Mouse (Mus musculus): ENCODE results near the gene Kctd11.
"Not testable (repeated sequence)": the region's sequence is repeated elsewhere in the genome, so short reads cannot be mapped to it uniquely, and the experiment has no call there.

Gene Kctd11

GRCm38 (mm10) chr11:69880853-69881603, at the start of gene Kctd11:
Kctd11 (minus strand) TSS chr11:69881406.
- peak; percentile 65 for DNase-seq (ENCODE audit: low read depth, low spot score)

GRCm38 (mm10) chr11:69930176-69930575, 49.0 kb upstream of the Kctd11 start:
- not testable (repeated sequence) for DNase-seq (ENCODE audit: low read depth, low spot score)

- no peak for DNase-seq (ENCODE audit: low read depth, low spot score)
These were observed 48.5 kb upstream of the Kctd11 start for GRCm38 (mm10) chr11:69929712-69930111.

- DNase-seq (ENCODE audit: low read depth, low spot score) = no peak
These were observed 46.3 kb upstream of the Kctd11 start for GRCm38 (mm10) chr11:69927501-69927900.

- DNase-seq (ENCODE audit: low read depth, low spot score) = no peak
These were observed 41.6 kb upstream of the Kctd11 start for GRCm38 (mm10) chr11:69922796-69923195.

GRCm38 (mm10) chr11:69922012-69922756, 41.0 kb upstream of the Kctd11 start:
- no peak for DNase-seq (ENCODE audit: low read depth, low spot score)

- DNase-seq (ENCODE audit: low read depth, low spot score) = peak; percentile 100
These were observed 40.2 kb upstream of the Kctd11 start, which contains the start of gene Eif5a for GRCm38 (mm10) chr11:69921114-69922011. Eif5a (minus strand) TSS chr11:69921958.

GRCm38 (mm10) chr11:69920266-69921031, 39.2 kb upstream of the Kctd11 start:
- DNase-seq (ENCODE audit: low read depth, low spot score) = no peak

- DNase-seq (ENCODE audit: low read depth, low spot score) = no peak
These were observed 38.6 kb upstream of the Kctd11 start for GRCm38 (mm10) chr11:69919661-69920265.

- no peak for DNase-seq (ENCODE audit: low read depth, low spot score)
These were observed 37.8 kb upstream of the Kctd11 start for GRCm38 (mm10) chr11:69919053-69919452.

- DNase-seq (ENCODE audit: low read depth, low spot score) = no peak
These were observed 36.9 kb upstream of the Kctd11 start for GRCm38 (mm10) chr11:69918118-69918517.

GRCm38 (mm10) chr11:69917379-69917948, 36.3 kb upstream of the Kctd11 start:
- no peak for DNase-seq (ENCODE audit: low read depth, low spot score)

- DNase-seq (ENCODE audit: low read depth, low spot score) = not testable (repeated sequence)
These were observed 35.6 kb upstream of the Kctd11 start for GRCm38 (mm10) chr11:69916652-69917378.

- no peak for DNase-seq (ENCODE audit: low read depth, low spot score)
These were observed 34.7 kb upstream of the Kctd11 start for GRCm38 (mm10) chr11:69915667-69916627.

GRCm38 (mm10) chr11:69914917-69915430, 33.8 kb upstream of the Kctd11 start:
- no peak for DNase-seq (ENCODE audit: low read depth, low spot score)

GRCm38 (mm10) chr11:69914372-69914764, 33.2 kb upstream of the Kctd11 start:
- no peak for DNase-seq (ENCODE audit: low read depth, low spot score)

- DNase-seq (ENCODE audit: low read depth, low spot score) = peak; percentile 89
These were observed 32.6 kb upstream of the Kctd11 start, which contains the start of gene Gps2 for GRCm38 (mm10) chr11:69913554-69914371. Gps2 (plus strand) TSS chr11:69913888.

All from embryo, embryonic 11.5 days (tissue).